Mouse (Mus musculus): Measurements from ENCODE around the gene Myl4.

DNA sequence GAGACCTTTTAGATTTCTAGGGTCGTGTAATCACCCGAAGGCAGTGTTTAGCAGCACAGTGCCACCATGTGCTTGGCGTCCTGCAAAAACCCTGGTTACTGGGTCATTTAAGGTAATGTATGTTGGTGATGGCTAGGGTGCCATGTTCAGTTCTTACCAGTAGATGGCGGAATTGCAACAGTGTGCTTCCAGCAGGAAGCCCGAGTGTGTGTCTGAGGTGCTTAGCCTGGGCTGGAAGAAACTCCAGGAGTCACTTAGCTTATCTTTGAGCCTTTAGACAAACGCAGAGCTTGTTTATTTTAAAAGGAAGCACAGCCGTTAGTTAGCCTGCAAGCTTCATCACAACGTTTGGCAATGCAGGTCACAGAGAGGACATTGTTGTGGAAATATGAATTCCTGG lies 39.7 kb downstream of the Myl4 start:
- TF ChIP-seq CTCF (IDR thresholded peaks at IDR 0.05; ENCODE audit: borderline replicate concordance, extremely low read depth, insufficient read depth, insufficient read length) (peak; percentile 83), POLR2A (IDR thresholded peaks at IDR 0.05; ENCODE audit: borderline replicate concordance, extremely low read depth, insufficient read depth, insufficient read length, poor library complexity, severe bottlenecking) (no peak)
